Mouse (Mus musculus): Measurements from ENCODE around the gene Trpv5. TPM values are rescaled to one million over a fixed set of nuclear protein-coding genes. Genes with fewer than 3 reads are reported as not detected.

Trpv5 gene
- polyA plus RNA-seq (2015; fragmentation: Nextera tagmentation; extraction: Ambion mirVana) = 0.11 TPM in 1 of 2 replicates, not detected in the other

DNA sequence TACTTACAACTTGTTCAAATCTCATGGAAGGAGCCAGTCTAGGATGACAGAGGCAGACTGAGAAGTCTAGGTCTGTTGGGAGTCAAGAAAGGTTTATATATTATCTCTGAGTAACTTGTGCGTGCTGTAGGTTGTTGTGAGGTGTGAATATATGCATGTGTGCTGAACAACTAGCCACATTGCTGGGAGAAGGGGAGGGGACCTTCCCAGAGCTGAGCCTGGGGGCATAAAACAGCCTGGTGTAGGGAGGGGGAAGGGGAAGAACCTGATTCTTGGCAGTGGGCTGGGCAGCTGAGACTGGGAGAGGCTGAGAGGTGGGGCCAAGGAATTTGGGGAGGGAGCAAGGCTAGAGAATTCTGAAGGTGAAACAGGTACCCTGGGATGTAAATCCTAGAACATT, at the start of gene Trpv5:
Gene Trpv5 (minus strand): TSS at position 101 of the 400 bp plus-strand sequence.
- Histone ChIP-seq H3K36me3 (replicated peaks; ENCODE audit: insufficient read depth, low read length) (no peaks in the 10 kb centered on the region), H3K4me2 (ENCODE audit: low read depth, low read length) (no peak within 1 kb of the TSS), H3K4me3 (ENCODE audit: low read depth, low read length) (no peak within 1 kb of the TSS), H3K9ac (replicated peaks) (no peak within 1 kb of the TSS), H3K27me3 (ENCODE audit: insufficient read depth, low read length) (no peaks in the 10 kb centered on the region), H3K9me3 (ENCODE audit: low read length) (no peaks in the 10 kb centered on the region), H3K4me1 (ENCODE audit: insufficient read depth) (peaks cover 3% of the 10 kb centered on the region; the same call in 1 of the 2 replicates), H3K27ac (ENCODE audit: low read depth) (no peak within 1 kb of the TSS)
- WGBS (ENCODE audit: insufficient replicate concordance) = 70% methylated on average over 1 of the region's 1 CpGs
- ATAC-seq (no peak), DNase-seq (no peak)
- no peak for TF ChIP-seq CTCF (IDR thresholded peaks at IDR 0.05; ENCODE audit: low read depth)
- no peak for TF ChIP-seq EP300 (IDR thresholded peaks at IDR 0.05; ENCODE audit: low read depth)

DNA sequence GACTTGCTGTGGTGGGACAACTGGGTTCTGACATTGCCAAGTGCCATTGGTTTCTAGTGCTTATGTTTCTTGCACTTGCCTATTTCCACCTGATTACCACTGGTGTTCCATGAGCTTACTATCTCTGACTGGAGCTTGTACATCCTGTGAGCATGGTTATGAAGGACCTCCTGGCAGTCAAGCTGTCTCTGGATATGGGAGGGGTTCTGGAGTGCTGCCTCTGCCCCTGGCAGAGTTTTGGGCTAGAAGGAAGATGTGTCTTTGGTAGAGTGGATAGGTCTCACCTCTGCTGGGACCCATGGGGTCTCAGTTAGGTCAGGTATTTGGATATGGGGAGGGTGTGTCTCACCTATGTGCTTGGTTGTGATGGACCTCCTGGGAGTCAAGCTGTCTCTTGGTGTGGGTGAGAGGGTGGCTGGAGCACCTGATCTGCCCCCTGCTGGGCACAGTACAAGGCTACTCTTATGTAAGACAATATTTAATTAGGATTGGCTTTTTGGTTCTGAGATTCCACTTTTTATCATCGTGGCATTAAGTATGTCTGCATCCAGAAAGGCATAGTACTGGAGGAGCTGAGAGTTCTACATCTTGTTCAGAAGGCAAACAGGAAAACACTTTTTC, 47.5 kb upstream of the Trpv5 start:
- TF ChIP-seq CTCF (IDR thresholded peaks at IDR 0.05; ENCODE audit: low read depth) (peak; percentile 71), EP300 (IDR thresholded peaks at IDR 0.05; ENCODE audit: low read depth) (no peak)

DNA sequence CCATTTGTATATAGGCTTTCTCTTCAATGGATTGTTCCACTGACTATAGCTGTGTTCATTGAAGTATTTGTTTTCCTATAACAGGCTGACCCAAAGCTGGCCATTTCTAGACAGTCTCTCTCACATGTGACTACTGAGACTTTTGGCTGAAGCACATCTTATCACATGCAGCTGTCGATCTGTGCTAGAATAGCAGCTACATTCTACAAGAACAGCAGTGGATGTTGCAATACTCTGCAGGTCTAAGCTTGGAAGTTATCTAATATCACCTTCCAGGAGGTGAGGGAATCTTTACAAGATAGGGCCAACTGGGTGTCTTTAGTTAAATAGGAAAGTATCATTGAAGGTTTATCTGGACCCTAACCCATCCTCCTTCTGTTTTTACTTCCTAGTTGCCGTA, 40.9 kb upstream of the Trpv5 start:
- ATAC-seq = no peak
- 58% methylated on average over 2 of the region's 2 CpGs for WGBS (ENCODE audit: insufficient replicate concordance)
- DNase-seq = no peak
- H3K4me3 ChIP-seq (ENCODE audit: low read depth, low read length) = no peak overlapping the region
- H3K9me3 ChIP-seq (ENCODE audit: low read length) = no peaks in the 10 kb centered on the region
- H3K36me3 ChIP-seq (replicated peaks; ENCODE audit: insufficient read depth, low read length) = no peaks in the 10 kb centered on the region
- H3K4me1 ChIP-seq (ENCODE audit: insufficient read depth) = no peaks in the 10 kb centered on the region
- H3K4me2 ChIP-seq (ENCODE audit: low read depth, low read length) = no peak overlapping the region
- no peaks in the 10 kb centered on the region for H3K27me3 ChIP-seq (ENCODE audit: insufficient read depth, low read length)
- H3K27ac ChIP-seq (ENCODE audit: low read depth) = no peak overlapping the region
- TF ChIP-seq EP300 (IDR thresholded peaks at IDR 0.05; ENCODE audit: low read depth) = no peak
- TF ChIP-seq CTCF (IDR thresholded peaks at IDR 0.05; ENCODE audit: low read depth) = no peak
- no peak overlapping the region for H3K9ac ChIP-seq (replicated peaks)

More for the DNA sequence above, 47.5 kb upstream of the Trpv5 start:
- H3K9ac ChIP-seq (replicated peaks) = no peak overlapping the region
- peak; percentile 46 for DNase-seq
- H3K4me1 ChIP-seq (ENCODE audit: insufficient read depth) = no peaks in the 10 kb centered on the region
- no peak overlapping the region for H3K4me2 ChIP-seq (ENCODE audit: low read depth, low read length)
- 55% methylated on average over 1 of the region's 1 CpGs for WGBS (ENCODE audit: insufficient replicate concordance)
- H3K36me3 ChIP-seq (replicated peaks; ENCODE audit: insufficient read depth, low read length) = no peaks in the 10 kb centered on the region
- H3K27me3 ChIP-seq (ENCODE audit: insufficient read depth, low read length) = no peaks in the 10 kb centered on the region
- no peak overlapping the region for H3K4me3 ChIP-seq (ENCODE audit: low read depth, low read length)
- no peaks in the 10 kb centered on the region for H3K9me3 ChIP-seq (ENCODE audit: low read length)
- ATAC-seq = no peak
- no peak overlapping the region for H3K27ac ChIP-seq (ENCODE audit: low read depth)

DNA sequence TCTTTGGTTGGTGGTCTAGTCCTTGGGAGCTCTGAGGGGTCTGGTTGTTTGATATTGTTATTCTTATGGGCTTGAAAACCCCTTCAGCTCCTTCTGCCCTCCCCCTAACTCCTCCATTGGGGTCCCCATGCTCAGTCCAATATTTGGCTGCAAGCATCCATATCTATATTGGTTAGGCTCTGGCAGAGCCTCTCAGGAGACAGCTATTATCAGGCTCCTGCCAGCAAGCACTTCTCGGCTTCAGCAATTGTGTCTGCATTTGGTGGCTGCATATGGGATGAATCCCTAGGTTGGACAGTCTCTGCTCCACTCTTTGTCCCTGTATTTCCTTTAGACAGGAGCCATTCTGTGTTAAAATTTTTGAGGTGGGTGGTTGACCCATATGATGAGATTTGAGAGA, 29.7 kb upstream of the Trpv5 start:
- H3K9ac ChIP-seq (replicated peaks) = no peak overlapping the region
- H3K36me3 ChIP-seq (replicated peaks; ENCODE audit: insufficient read depth, low read length) = no peaks in the 10 kb centered on the region
- H3K4me2 ChIP-seq (ENCODE audit: low read depth, low read length) = no peak overlapping the region
- H3K27me3 ChIP-seq (ENCODE audit: insufficient read depth, low read length) = no peaks in the 10 kb centered on the region
- TF ChIP-seq CTCF (IDR thresholded peaks at IDR 0.05; ENCODE audit: low read depth) (no peak), EP300 (IDR thresholded peaks at IDR 0.05; ENCODE audit: low read depth) (no peak)
- WGBS (ENCODE audit: insufficient replicate concordance) = 35% methylated on average over 1 of the region's 1 CpGs
- no peak overlapping the region for H3K27ac ChIP-seq (ENCODE audit: low read depth)
- DNase-seq (no peak), ATAC-seq (no peak)
- H3K9me3 ChIP-seq (ENCODE audit: low read length) = no peaks in the 10 kb centered on the region
- no peak overlapping the region for H3K4me3 ChIP-seq (ENCODE audit: low read depth, low read length)
- peaks cover 14% of the 10 kb centered on the region for H3K4me1 ChIP-seq (ENCODE audit: insufficient read depth)

DNA sequence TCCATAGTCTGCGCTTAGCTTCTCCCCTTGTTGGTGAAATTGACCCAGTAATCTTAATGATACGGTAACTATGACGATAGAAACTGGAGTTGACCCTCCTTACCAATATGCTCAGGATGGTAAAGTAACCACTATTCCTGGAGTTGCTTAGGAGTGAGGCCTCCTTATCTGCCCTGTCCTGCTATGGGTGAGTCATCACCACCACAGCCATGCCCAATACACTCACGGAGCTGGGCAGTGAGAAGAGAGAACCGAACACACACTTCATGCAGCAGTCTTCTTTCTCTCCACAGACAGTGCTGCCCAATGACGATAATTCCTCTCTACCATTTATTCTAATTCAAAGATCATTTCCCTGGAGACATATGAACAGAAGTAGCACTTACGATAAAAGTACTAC, 25.7 kb upstream of the Trpv5 start:
- no peak for TF ChIP-seq CTCF (IDR thresholded peaks at IDR 0.05; ENCODE audit: low read depth)
- TF ChIP-seq EP300 (IDR thresholded peaks at IDR 0.05; ENCODE audit: low read depth) = peak; percentile 69; the same call in 1 of the 2 replicates
- Histone ChIP-seq H3K27me3 (ENCODE audit: insufficient read depth, low read length) (no peaks in the 10 kb centered on the region), H3K9ac (replicated peaks) (peak overlapping the region; percentile 26), H3K4me2 (ENCODE audit: low read depth, low read length) (peak overlapping the region; percentile 46), H3K9me3 (ENCODE audit: low read length) (no peaks in the 10 kb centered on the region), H3K36me3 (replicated peaks; ENCODE audit: insufficient read depth, low read length) (peaks cover 11% of the 10 kb centered on the region), H3K27ac (ENCODE audit: low read depth) (peak overlapping the region; percentile 90), H3K4me1 (ENCODE audit: insufficient read depth) (peaks cover 19% of the 10 kb centered on the region), H3K4me3 (ENCODE audit: low read depth, low read length) (no peak overlapping the region)
- ATAC-seq (peak; percentile 84), DNase-seq (peak; percentile 39)
- 54% methylated on average over 7 of the region's 7 CpGs for WGBS (ENCODE audit: insufficient replicate concordance)

DNA sequence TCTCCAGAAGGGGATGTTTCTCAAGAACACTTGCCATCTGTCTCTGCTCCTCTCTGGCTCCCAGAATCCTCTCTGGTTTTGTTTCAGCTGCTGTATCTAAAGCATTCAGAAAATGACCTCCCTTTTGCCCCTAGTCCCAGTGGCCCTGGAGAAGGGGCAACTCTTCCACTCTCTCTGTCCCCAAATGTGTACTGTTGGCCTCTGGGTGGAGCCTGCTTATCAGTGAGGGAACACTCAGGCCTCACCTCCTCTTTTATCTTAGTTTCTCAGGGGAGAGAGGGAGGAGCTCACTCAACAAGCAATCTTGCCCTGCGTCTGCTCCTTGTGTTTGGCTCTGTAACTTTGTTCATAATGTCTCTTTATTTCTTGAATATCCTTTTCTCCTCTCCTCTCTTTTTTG, 23.6 kb upstream of the Trpv5 start, which contains the start of gene Kel:
Gene Kel (minus strand): TSS at position 217 of the 400 bp plus-strand sequence.
- peak within 1 kb of the TSS; percentile 90 for H3K27ac ChIP-seq (ENCODE audit: low read depth)
- peak within 1 kb of the TSS; percentile 64 for H3K4me3 ChIP-seq (ENCODE audit: low read depth, low read length)
- peak; percentile 86 for ATAC-seq
- peak; percentile 63 for DNase-seq
- peaks cover 17% of the 10 kb centered on the region for H3K36me3 ChIP-seq (replicated peaks; ENCODE audit: insufficient read depth, low read length)
- TF ChIP-seq CTCF (IDR thresholded peaks at IDR 0.05; ENCODE audit: low read depth) = peak; percentile 24; the same call in 1 of the 2 replicates
- TF ChIP-seq EP300 (IDR thresholded peaks at IDR 0.05; ENCODE audit: low read depth) = peak; percentile 97
- no peaks in the 10 kb centered on the region for H3K9me3 ChIP-seq (ENCODE audit: low read length)
- no peaks in the 10 kb centered on the region for H3K27me3 ChIP-seq (ENCODE audit: insufficient read depth, low read length)
- peak within 1 kb of the TSS; percentile 77 for H3K9ac ChIP-seq (replicated peaks)
- 32% methylated on average over 1 of the region's 1 CpGs for WGBS (ENCODE audit: insufficient replicate concordance)
- peak within 1 kb of the TSS; percentile 70 for H3K4me2 ChIP-seq (ENCODE audit: low read depth, low read length)
- peaks cover 12% of the 10 kb centered on the region; the same call in 1 of the 2 replicates for H3K4me1 ChIP-seq (ENCODE audit: insufficient read depth)
